Mouse (Mus musculus): ENCODE results near the gene Foxj1.

The Foxj1 gene

GRCm38 (mm10) chr11:116326963-116327603 lies 8.1 kb downstream of the Foxj1 start:
- TF ChIP-seq NANOG (IDR thresholded peaks at IDR 0.05; ENCODE audit: borderline replicate concordance, low read length) (no peak), POU5F1 (IDR thresholded peaks at IDR 0.05; ENCODE audit: borderline replicate concordance, low read length) (no peak), CTCF (conservative IDR thresholded peaks at IDR 0.05; ENCODE audit: low read length) (no peak)
- Histone ChIP-seq H3K9me3 (ENCODE audit: low read length) (no peaks in the 10 kb centered on the region), H3K36me3 (ENCODE audit: insufficient read depth, low read length) (no peaks in the 10 kb centered on the region), H3K27me3 (ENCODE audit: insufficient read depth, low read length) (no peaks in the 10 kb centered on the region), H3K4me1 (replicated peaks; ENCODE audit: low read depth, low read length) (peaks cover 77% of the 10 kb centered on the region), H3K4me3 (replicated peaks; ENCODE audit: low read length) (peak overlapping the region; percentile 37; the same call in 1 of the 2 replicates)

- Histone ChIP-seq H3K9me3 (ENCODE audit: low read length) (no peaks in the 10 kb centered on the region), H3K36me3 (ENCODE audit: insufficient read depth, low read length) (no peaks in the 10 kb centered on the region), H3K4me3 (replicated peaks; ENCODE audit: low read length) (peak overlapping the region; percentile 74), H3K27me3 (ENCODE audit: insufficient read depth, low read length) (peaks cover 8% of the 10 kb centered on the region; the same call in 1 of the 2 replicates), H3K4me1 (replicated peaks; ENCODE audit: low read depth, low read length) (peaks cover 18% of the 10 kb centered on the region)
- TF ChIP-seq CTCF (conservative IDR thresholded peaks at IDR 0.05; ENCODE audit: low read length) (peak; percentile 52), NANOG (IDR thresholded peaks at IDR 0.05; ENCODE audit: borderline replicate concordance, low read length) (no peak), POU5F1 (IDR thresholded peaks at IDR 0.05; ENCODE audit: borderline replicate concordance, low read length) (no peak)
Measured at GRCm38 (mm10) chr11:116318719-116319659, 16.2 kb downstream of the Foxj1 start.

- Histone ChIP-seq H3K27me3 (ENCODE audit: insufficient read depth, low read length) (0 out of 2 replicates have a peak, but pooled peaks cover 3% of the 10 kb centered on the region), H3K4me3 (replicated peaks; ENCODE audit: low read length) (no peak overlapping the region), H3K36me3 (ENCODE audit: insufficient read depth, low read length) (no peaks in the 10 kb centered on the region), H3K4me1 (replicated peaks; ENCODE audit: low read depth, low read length) (peaks cover 5% of the 10 kb centered on the region), H3K9me3 (ENCODE audit: low read length) (no peaks in the 10 kb centered on the region)
- no peak for TF ChIP-seq CTCF (conservative IDR thresholded peaks at IDR 0.05; ENCODE audit: low read length)
- no peak for TF ChIP-seq POU5F1 (IDR thresholded peaks at IDR 0.05; ENCODE audit: borderline replicate concordance, low read length)
- TF ChIP-seq NANOG (IDR thresholded peaks at IDR 0.05; ENCODE audit: borderline replicate concordance, low read length), result no peak
Measured at GRCm38 (mm10) chr11:116312359-116312758, 22.8 kb downstream of the Foxj1 start.

GRCm38 (mm10) chr11:116311169-116311568 lies 24.0 kb downstream of the Foxj1 start:
- no peak overlapping the region for H3K4me3 ChIP-seq (replicated peaks; ENCODE audit: low read length)
- no peaks in the 10 kb centered on the region for H3K27me3 ChIP-seq (ENCODE audit: insufficient read depth, low read length)
- no peaks in the 10 kb centered on the region for H3K36me3 ChIP-seq (ENCODE audit: insufficient read depth, low read length)
- TF ChIP-seq POU5F1 (IDR thresholded peaks at IDR 0.05; ENCODE audit: borderline replicate concordance, low read length) (no peak), NANOG (IDR thresholded peaks at IDR 0.05; ENCODE audit: borderline replicate concordance, low read length) (no peak), CTCF (conservative IDR thresholded peaks at IDR 0.05; ENCODE audit: low read length) (no peak)
- no peaks in the 10 kb centered on the region for H3K9me3 ChIP-seq (ENCODE audit: low read length)
- H3K4me1 ChIP-seq (replicated peaks; ENCODE audit: low read depth, low read length), result peaks cover 10% of the 10 kb centered on the region

- H3K4me3 ChIP-seq (replicated peaks; ENCODE audit: low read length), result no peak overlapping the region
- no peaks in the 10 kb centered on the region for H3K9me3 ChIP-seq (ENCODE audit: low read length)
- H3K27me3 ChIP-seq (ENCODE audit: insufficient read depth, low read length), result no peaks in the 10 kb centered on the region
- TF ChIP-seq POU5F1 (IDR thresholded peaks at IDR 0.05; ENCODE audit: borderline replicate concordance, low read length) (no peak), CTCF (conservative IDR thresholded peaks at IDR 0.05; ENCODE audit: low read length) (no peak)
- peaks cover 16% of the 10 kb centered on the region for H3K4me1 ChIP-seq (replicated peaks; ENCODE audit: low read depth, low read length)
- H3K36me3 ChIP-seq (ENCODE audit: insufficient read depth, low read length), result peaks cover 4% of the 10 kb centered on the region
Measured at GRCm38 (mm10) chr11:116309601-116310000, 25.6 kb downstream of the Foxj1 start.

GRCm38 (mm10) chr11:116307762-116308531 lies 27.3 kb downstream of the Foxj1 start:
- Histone ChIP-seq H3K4me3 (replicated peaks; ENCODE audit: low read length) (no peak overlapping the region), H3K36me3 (ENCODE audit: insufficient read depth, low read length) (peaks cover 18% of the 10 kb centered on the region), H3K4me1 (replicated peaks; ENCODE audit: low read depth, low read length) (peaks cover 16% of the 10 kb centered on the region), H3K9me3 (ENCODE audit: low read length) (no peaks in the 10 kb centered on the region), H3K27me3 (ENCODE audit: insufficient read depth, low read length) (no peaks in the 10 kb centered on the region)
- no peak for TF ChIP-seq NANOG (IDR thresholded peaks at IDR 0.05; ENCODE audit: borderline replicate concordance, low read length)
- TF ChIP-seq CTCF (conservative IDR thresholded peaks at IDR 0.05; ENCODE audit: low read length), result no peak
- no peak for TF ChIP-seq POU5F1 (IDR thresholded peaks at IDR 0.05; ENCODE audit: borderline replicate concordance, low read length)

- peaks cover 16% of the 10 kb centered on the region for H3K4me1 ChIP-seq (replicated peaks; ENCODE audit: low read depth, low read length)
- peak within 1 kb of the TSS; percentile 80 for H3K4me3 ChIP-seq (replicated peaks; ENCODE audit: low read length)
- H3K9me3 ChIP-seq (ENCODE audit: low read length), result no peaks in the 10 kb centered on the region
- H3K36me3 ChIP-seq (ENCODE audit: insufficient read depth, low read length), result peaks cover 18% of the 10 kb centered on the region
- no peaks in the 10 kb centered on the region for H3K27me3 ChIP-seq (ENCODE audit: insufficient read depth, low read length)
- TF ChIP-seq POU5F1 (IDR thresholded peaks at IDR 0.05; ENCODE audit: borderline replicate concordance, low read length) (no peak), CTCF (conservative IDR thresholded peaks at IDR 0.05; ENCODE audit: low read length) (no peak), NANOG (IDR thresholded peaks at IDR 0.05; ENCODE audit: borderline replicate concordance, low read length) (no peak)
Measured at GRCm38 (mm10) chr11:116307019-116307725, 28.0 kb downstream of the Foxj1 start, which contains the start of gene Exoc7. Gene Exoc7 (minus strand): TSS chr11:116307233.
